Mouse (Mus musculus) adrenal gland, postnatal 4 days (tissue): ENCODE data around the gene Chsy1. TPM values are rescaled to one million over a fixed set of nuclear protein-coding genes. Genes with fewer than 3 reads are reported as not detected.

Experiments used
- DNase-seq, 2 experiments: peaks; one replicate each; pipeline ENCODE4 v3.0.0; 2021 to 2022; ENCODE audit warnings: low spot score in 2 of 2, mixed read lengths in 2 of 2
- total RNA-seq, 2 experiments: library from RNA; stranded (reverse); gene quantifications; 2 replicates each; pipeline ENCODE4 v1.2.3; 2021

Chsy1 gene
- total RNA-seq, 2 experiments from 2014 or later, result 27.8 to 29.5 TPM

GRCm38 (mm10) chr7:66201657-66202056 lies 92.3 kb downstream of the Chsy1 start:
- DNase-seq, result no peak

GRCm38 (mm10) chr7:66209920-66210319 lies 100.6 kb downstream of the Chsy1 start:
- no peak for DNase-seq

GRCm38 (mm10) chr7:66212887-66213286 lies 103.6 kb downstream of the Chsy1 start:
- DNase-seq, result no peak

- DNase-seq, result no peak
Observed at GRCm38 (mm10) chr7:66214477-66214876, 105.2 kb downstream of the Chsy1 start.

GRCm38 (mm10) chr7:66215911-66216310 lies 106.6 kb downstream of the Chsy1 start:
- no peak for DNase-seq

GRCm38 (mm10) chr7:66217011-66217410 lies 107.7 kb downstream of the Chsy1 start:
- no peak for DNase-seq

- no peak for DNase-seq
Observed at GRCm38 (mm10) chr7:66217531-66218094, 108.3 kb downstream of the Chsy1 start.

- DNase-seq, result no peak
Observed at GRCm38 (mm10) chr7:66218193-66219014, 109.1 kb downstream of the Chsy1 start.

GRCm38 (mm10) chr7:66219028-66219793 lies 109.9 kb downstream of the Chsy1 start:
- DNase-seq, result no peak

GRCm38 (mm10) chr7:66219794-66220227 lies 110.5 kb downstream of the Chsy1 start:
- no peak for DNase-seq

- DNase-seq, result no peak
Observed at GRCm38 (mm10) chr7:66222621-66223091, 113.3 kb downstream of the Chsy1 start.

Other genes starting within 250 kb of the Chsy1 start
- gene Pcsk6, start 247.8 kb upstream of the Chsy1 start, total RNA-seq, result 10 to 100 TPM; 15.9 to 18.9 TPM
- not detected for gene Gm45213, start 65.9 kb upstream of the Chsy1 start, total RNA-seq
- 10 to 100 TPM; 51.4 to 54.5 TPM for gene Snrpa1, start 50.5 kb upstream of the Chsy1 start, total RNA-seq
- 10 to 100 TPM; 78.5 to 82.0 TPM for gene Selenos, start 29.9 kb upstream of the Chsy1 start, total RNA-seq